Mouse (Mus musculus): Measurements from ENCODE around the gene Isca2.
A peak's percentile ranks its signal among the peaks of the same experiment; 100 is the strongest.

Isca2 gene

DNA sequence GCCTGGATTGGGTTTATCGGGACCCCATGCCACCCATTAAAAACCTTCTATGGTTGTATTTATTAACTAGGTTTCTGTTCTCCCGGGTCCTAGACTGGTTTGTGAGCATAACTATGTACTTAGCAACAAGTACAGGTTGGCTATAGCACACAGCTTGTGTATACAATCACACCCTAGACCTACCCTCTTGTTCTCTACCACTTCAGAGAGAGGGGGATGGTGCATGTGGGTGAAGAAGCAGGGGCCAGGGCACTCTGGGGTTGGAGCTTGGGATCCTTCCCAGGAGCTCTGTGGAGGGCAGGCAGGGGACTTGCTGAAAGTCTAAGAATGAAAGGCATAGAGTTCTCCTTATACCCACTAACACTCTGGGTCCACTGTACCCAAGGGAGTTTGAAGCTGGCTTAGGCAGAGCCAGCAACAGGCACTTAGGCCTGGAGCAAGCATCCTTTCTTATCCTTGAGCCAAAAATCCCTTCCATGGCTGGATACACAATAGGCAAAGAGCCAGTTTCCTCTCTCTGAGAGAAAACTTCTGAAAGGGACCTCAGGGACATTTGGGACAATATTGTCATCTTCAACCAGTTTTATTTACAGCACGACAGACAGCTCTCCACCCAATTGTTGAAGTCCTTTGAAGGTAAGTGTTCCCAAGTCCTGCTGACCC lies 41.7 kb downstream of the Isca2 start:
- no peak for DNase-seq (ENCODE audit: low spot score in 2 of 2)

DNA sequence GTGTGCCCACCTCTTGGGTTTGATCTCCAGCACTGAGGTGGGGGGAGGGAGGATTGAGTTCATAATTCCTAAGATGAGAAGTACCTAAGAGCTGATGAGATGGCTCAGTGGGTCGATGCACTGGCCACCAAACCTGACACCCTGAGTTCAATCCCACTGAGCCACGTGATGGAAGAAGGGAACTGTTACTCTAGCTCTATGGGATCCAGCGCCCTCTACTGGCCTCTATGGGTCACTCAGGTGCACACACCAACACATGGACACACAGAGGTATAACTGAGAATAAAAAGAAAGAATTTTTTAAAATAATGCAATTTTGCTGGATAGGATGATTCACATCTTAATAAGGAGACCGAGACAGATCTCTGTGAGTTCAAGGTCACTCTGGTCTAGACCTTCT lies 45.4 kb downstream of the Isca2 start:
- no peak for DNase-seq (ENCODE audit: low spot score in 2 of 2)

DNA sequence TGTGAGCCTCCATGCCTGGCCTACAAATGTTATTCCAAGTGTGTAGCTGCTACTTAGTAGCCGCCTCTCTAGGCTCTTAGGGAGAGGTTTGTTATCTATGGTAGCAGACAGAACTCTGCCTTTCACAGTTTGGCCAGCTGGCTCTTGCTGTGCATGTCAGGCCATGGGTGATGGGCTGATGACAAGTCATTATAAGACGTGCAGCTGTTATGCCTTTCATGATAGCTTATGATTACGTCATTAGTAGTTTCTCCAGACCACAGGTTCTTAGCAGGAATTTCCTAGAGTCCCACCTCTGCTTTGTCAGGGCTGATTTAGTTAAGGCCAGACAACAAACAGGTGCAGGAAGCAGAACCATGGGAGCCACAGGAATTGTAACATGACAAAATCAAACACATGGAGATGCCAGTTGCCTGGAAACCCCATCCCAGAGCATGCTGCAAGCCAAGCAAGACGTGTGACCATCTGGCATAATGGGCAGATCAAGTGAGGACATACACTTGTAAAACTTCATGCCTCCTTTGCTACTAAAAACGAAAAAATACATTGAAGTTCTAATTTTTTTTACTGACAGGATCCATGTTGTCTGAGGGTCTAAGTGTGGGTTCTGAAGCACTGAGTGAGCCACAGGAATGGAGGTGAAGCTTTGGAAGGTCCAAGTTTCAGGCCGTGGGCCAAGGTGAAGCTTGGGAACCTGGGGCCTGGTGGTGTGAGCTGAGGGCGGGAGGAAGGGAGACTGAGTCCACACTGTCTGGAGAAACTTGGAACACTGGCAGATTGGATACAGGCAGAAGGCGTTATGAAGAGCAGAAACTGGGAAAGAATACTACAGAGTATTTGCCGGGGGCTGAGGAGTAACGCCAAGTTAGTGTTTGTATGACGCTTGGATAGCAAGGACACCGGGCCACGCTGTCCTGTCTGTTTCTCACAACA lies 46.5 kb downstream of the Isca2 start:
- DNase-seq (ENCODE audit: low spot score in 2 of 2) = peak in 1 of 2 experiments; percentile 28

DNA sequence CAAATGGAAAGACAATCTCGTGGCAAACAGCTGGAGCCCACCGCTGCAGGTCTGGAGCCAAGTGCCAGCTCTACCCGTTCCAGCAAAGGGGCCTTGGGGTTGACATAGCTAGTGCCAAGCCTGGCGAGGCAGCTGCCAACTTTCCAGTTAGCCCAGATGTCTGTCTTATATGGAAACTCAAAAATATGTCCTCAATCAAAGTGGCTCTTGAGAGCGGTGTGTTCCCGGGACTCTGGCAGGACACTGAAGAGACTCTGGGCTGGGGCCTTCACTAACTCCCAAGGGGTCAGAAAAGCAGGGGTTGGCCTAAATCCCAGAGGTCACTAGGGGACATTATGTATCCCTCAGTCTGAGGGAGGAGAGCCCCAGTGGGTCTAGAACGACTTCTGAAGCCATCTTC lies 50.5 kb downstream of the Isca2 start:
- no peak for DNase-seq (ENCODE audit: low spot score in 2 of 2)

DNA sequence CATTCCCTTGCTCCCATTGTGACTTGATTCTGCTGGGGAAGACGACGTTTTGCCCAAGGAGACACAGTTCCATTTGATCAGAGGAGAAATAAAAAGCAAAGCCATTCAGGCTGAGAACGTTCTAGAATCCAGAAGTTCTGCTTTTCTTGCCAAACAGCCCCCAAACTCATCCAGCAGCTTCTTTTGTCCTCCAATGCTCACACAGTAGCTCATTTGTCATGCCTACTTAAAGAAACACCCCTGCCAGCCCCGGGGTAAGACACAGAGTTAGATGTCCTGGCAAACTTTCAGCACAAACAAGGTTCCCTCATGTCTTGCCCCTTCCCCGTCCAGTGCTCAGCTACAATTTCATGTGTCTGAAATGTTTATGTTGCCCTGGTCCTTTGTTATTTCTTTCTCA lies 51.2 kb downstream of the Isca2 start:
- DNase-seq (ENCODE audit: low spot score in 2 of 2) = no peak

Measured in spleen, postnatal 14 days (tissue).